Comparison of ENCODE assay signal across 12 mouse cellular contexts in the genomic region with DNA sequence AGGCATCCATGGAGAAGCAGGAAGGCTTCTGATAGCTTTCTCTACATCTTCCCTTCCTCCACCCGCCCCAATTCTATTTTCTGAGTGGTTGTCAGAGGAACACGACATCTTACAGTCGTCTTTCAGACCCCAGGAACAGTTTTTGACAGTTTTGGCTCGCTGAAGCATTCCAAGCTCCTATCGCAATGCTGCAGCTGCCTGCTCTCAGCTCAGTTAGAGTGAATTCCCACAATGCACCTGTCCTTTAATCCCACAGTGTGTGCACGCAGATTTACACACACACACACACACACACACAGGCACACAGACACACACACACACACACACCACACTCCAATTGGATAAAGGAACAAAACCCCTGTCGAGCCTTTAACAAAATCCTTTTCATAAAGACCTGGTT.
DNase-seq lines count a peak whose midpoint lies in the region; ATAC-seq and TF ChIP-seq lines count a peak whose summit lies in the region.
"Had no signal": no experiment of that assay in that cellular context is flagged by ENCODE, and none has a peak within 500 bp of the region (broad histone marks: within the 10 kb centered on the region; RNA-seq: fewer than 3 reads in every experiment).

No protein-coding gene starts in this region.

- H3K27ac ChIP-seq in heart, embryonic 10.5 days = no peak overlapping the region
- no peak overlapping the region for H3K27ac ChIP-seq in limb, embryonic 14.5 days (replicated peaks; ENCODE audit: low read depth, low read length)
- no peak overlapping the region for H3K27ac ChIP-seq in limb, embryonic 10.5 days
- H3K27ac ChIP-seq in lung, postnatal 0 days (ENCODE audit: low read length) = no peak overlapping the region
- H3K27ac ChIP-seq: intestine, embryonic 15.5 days had no signal

- no peak overlapping the region for H3K4me2 ChIP-seq in limb, embryonic 14.5 days (replicated peaks; ENCODE audit: low read depth, low read length, severe bottlenecking)
- no peak overlapping the region for H3K4me2 ChIP-seq in lung, postnatal 0 days (replicated peaks; ENCODE audit: low read depth, low read length)
- H3K4me2 ChIP-seq: intestine, embryonic 15.5 days had no signal

- H3K27me3 ChIP-seq in heart, embryonic 10.5 days (ENCODE audit: insufficient read depth, poor library complexity, severe bottlenecking) = no peaks in the 10 kb centered on the region
- no peaks in the 10 kb centered on the region for H3K27me3 ChIP-seq in limb, embryonic 14.5 days (ENCODE audit: control insufficient read depth, insufficient read depth, low read length)
- no peaks in the 10 kb centered on the region for H3K27me3 ChIP-seq in limb, embryonic 10.5 days (ENCODE audit: low read depth, poor library complexity, severe bottlenecking)
- no peaks in the 10 kb centered on the region for H3K27me3 ChIP-seq in lung, postnatal 0 days (replicated peaks; ENCODE audit: insufficient read depth, low read length)
- H3K27me3 ChIP-seq: intestine, embryonic 15.5 days had no signal

- TF ChIP-seq EP300 in lung, postnatal 0 days (IDR thresholded peaks at IDR 0.05) = no peak

- no peak for TF ChIP-seq POLR2A in limb, embryonic 14.5 days (IDR thresholded peaks at IDR 0.05; ENCODE audit: borderline replicate concordance, extremely low read depth, insufficient read depth, insufficient read length)

- 59% methylated on average over 7 of the region's 7 CpGs for WGBS in heart, embryonic 10.5 days
- 62% methylated on average over 7 of the region's 7 CpGs for WGBS in limb, embryonic 14.5 days
- WGBS in limb, embryonic 10.5 days = 82% methylated on average over 7 of the region's 7 CpGs
- 48% methylated on average over 7 of the region's 7 CpGs for WGBS in lung, postnatal 0 days

- intact Hi-C loops in heart, postnatal 10 days (cut with DNase I) = no loop called here

- peak; percentile 41 to 49 for DNase-seq in heart, postnatal 10 days
- DNase-seq in heart, embryonic 10.5 days (ENCODE audit: low spot score) = no peak
- DNase-seq in limb, embryonic 14.5 days (ENCODE audit: low spot score) = peak; percentile 16
- no peak for DNase-seq in limb, embryonic 10.5 days (ENCODE audit: low spot score)
- DNase-seq in brain, adult 2 months (ENCODE audit: low read depth, low spot score) = peak; percentile 19
- peak; percentile 42 for DNase-seq in lung, postnatal 0 days (ENCODE audit: low spot score)
- DNase-seq: adrenal gland, postnatal 36 days; thymus, postnatal 14 days had no signal

- no peak for ATAC-seq in limb, embryonic 14.5 days (ENCODE audit: low FRiP score, low read depth)
- ATAC-seq in lung, postnatal 0 days = peak; percentile 63
- no peak for ATAC-seq in monocyte, adult 5-6 weeks (replicated peaks; ENCODE audit: insufficient number of reproducible peaks, low FRiP score, low TSS enrichment, poor library complexity, severe bottlenecking)
- ATAC-seq: CD4-positive, CD25-positive, alpha-beta regulatory T cell, adult 4 months; intestine, embryonic 15.5 days had no signal

- H3K36me3 ChIP-seq in heart, embryonic 10.5 days = no peaks in the 10 kb centered on the region
- H3K36me3 ChIP-seq in limb, embryonic 14.5 days (ENCODE audit: control insufficient read depth, insufficient read depth, low read length) = no peaks in the 10 kb centered on the region
- no peaks in the 10 kb centered on the region for H3K36me3 ChIP-seq in limb, embryonic 10.5 days
- H3K36me3 ChIP-seq in lung, postnatal 0 days (ENCODE audit: insufficient read depth, low read length) = no peaks in the 10 kb centered on the region
- H3K36me3 ChIP-seq: intestine, embryonic 15.5 days had no signal

- H3K9me3 ChIP-seq in heart, embryonic 10.5 days = no peaks in the 10 kb centered on the region
- H3K9me3 ChIP-seq in limb, embryonic 14.5 days (ENCODE audit: control insufficient read depth, low read length) = no peaks in the 10 kb centered on the region
- H3K9me3 ChIP-seq in limb, embryonic 10.5 days (replicated peaks) = no peaks in the 10 kb centered on the region
- H3K9me3 ChIP-seq in lung, postnatal 0 days (ENCODE audit: low read length) = no peaks in the 10 kb centered on the region
- H3K9me3 ChIP-seq: intestine, embryonic 15.5 days had no signal

- H3K4me1 ChIP-seq in heart, embryonic 10.5 days = no peaks in the 10 kb centered on the region
- H3K4me1 ChIP-seq in limb, embryonic 14.5 days (ENCODE audit: control insufficient read depth, insufficient read depth, low read length) = no peaks in the 10 kb centered on the region
- no peaks in the 10 kb centered on the region for H3K4me1 ChIP-seq in limb, embryonic 10.5 days
- no peaks in the 10 kb centered on the region for H3K4me1 ChIP-seq in lung, postnatal 0 days (ENCODE audit: insufficient read depth, low read depth, low read length)
- H3K4me1 ChIP-seq: intestine, embryonic 15.5 days had no signal

- TF ChIP-seq CTCF in lung, postnatal 0 days (IDR thresholded peaks at IDR 0.05) = no peak

- H3K4me3 ChIP-seq in heart, embryonic 10.5 days = no peak overlapping the region
- no peak overlapping the region for H3K4me3 ChIP-seq in limb, embryonic 14.5 days (replicated peaks; ENCODE audit: low read length)
- no peak overlapping the region for H3K4me3 ChIP-seq in limb, embryonic 10.5 days
- no peak overlapping the region for H3K4me3 ChIP-seq in lung, postnatal 0 days (ENCODE audit: low read depth, low read length)
- H3K4me3 ChIP-seq: intestine, embryonic 15.5 days; myocyte had no signal

- no peak overlapping the region for H3K9ac ChIP-seq in limb, embryonic 14.5 days (ENCODE audit: low read depth, low read length, severe bottlenecking)
- no peak overlapping the region for H3K9ac ChIP-seq in lung, postnatal 0 days (replicated peaks; ENCODE audit: low read depth)
- H3K9ac ChIP-seq: intestine, embryonic 15.5 days had no signal

Comparison
In these comparisons a context has a peak if more than half of its experiments do, and no peak if none do; other contexts are left out.
1. DNase-seq: peak in heart, postnatal 10 days (2 of 2), limb, embryonic 14.5 days (single experiment), brain, adult 2 months (single experiment) and lung, postnatal 0 days (single experiment); none in heart, embryonic 10.5 days (single experiment) and limb, embryonic 10.5 days (single experiment).